Mouse (Mus musculus) midbrain, postnatal 0 days (tissue): ENCODE results near the gene Gclc. TPM values are rescaled to one million over a fixed set of nuclear protein-coding genes. Genes with fewer than 3 reads are reported as not detected.

ENCODE experiments used
- ATAC-seq: fragments of 200-750 bp; cut with Nextera tagmentation; 2 replicates; pipeline ENCODE4 v1.8.0; 2017; ENCODE audit warnings: moderate number of reproducible peaks, mild to moderate bottlenecking, moderate TSS enrichment, moderate library complexity; ENCODE audit not compliant: low FRiP score
- DNase-seq: peaks from one replicate; pipeline ENCODE4 v3.0.0-alpha.2; 2015; ENCODE audit warnings: low spot score
- H3K27ac ChIP-seq: fragments of 300-500 bp; sonication (generic); 2 replicates; pipeline ENCODE4 v1.5.1; 2014; ENCODE audit warnings: low read depth, mild to moderate bottlenecking, low read length, mixed read lengths
- H3K27me3 ChIP-seq: fragments of 300-500 bp; sonication (generic); 2 replicates; pipeline ENCODE4 v1.6.1; 2014; ENCODE audit warnings: low read length, control low read depth, mixed read lengths; ENCODE audit not compliant: insufficient read depth
- H3K36me3 ChIP-seq: fragments of 300-500 bp; sonication (generic); 2 replicates; pipeline ENCODE4 v1.6.1; 2014; ENCODE audit warnings: low read length, control low read depth, mixed read lengths; ENCODE audit not compliant: insufficient read depth
- H3K4me1 ChIP-seq: fragments of 300-500 bp; sonication (generic); 2 replicates; pipeline ENCODE4 v1.6.1; 2014; ENCODE audit warnings: mild to moderate bottlenecking, control low read depth, antibody characterized with exemption, low read length, mixed read lengths; ENCODE audit not compliant: insufficient read depth
- H3K4me2 ChIP-seq: fragments of 300-500 bp; sonication (generic); 2 replicates; pipeline ENCODE4 v1.6.1; 2014; ENCODE audit warnings: low read depth, mild to moderate bottlenecking, low read length, mixed read lengths; ENCODE audit not compliant: poor library complexity, severe bottlenecking
- H3K4me3 ChIP-seq: fragments of 300-500 bp; sonication (generic); 2 replicates; pipeline ENCODE4 v1.5.1; 2014; ENCODE audit warnings: low read depth, mild to moderate bottlenecking, low read length, moderate library complexity
- H3K9ac ChIP-seq: fragments of 300-500 bp; sonication (generic); replicated peaks from 2 replicates; pipeline ENCODE4 v1.6.1; 2014; ENCODE audit warnings: mild to moderate bottlenecking, low read length, moderate library complexity, mixed read lengths; ENCODE audit not compliant: poor library complexity, severe bottlenecking
- H3K9me3 ChIP-seq: fragments of 300-500 bp; sonication (generic); 2 replicates; pipeline ENCODE4 v1.6.1; 2016; ENCODE audit warnings: low read length, control low read depth
- CTCF ChIP-seq: IDR thresholded peaks from 2 replicates; pipeline ENCODE4 v1.5.1; 2016; ENCODE audit warnings: antibody characterized with exemption, mild to moderate bottlenecking
- WGBS: fragments of 180-500 bp; shearing (Covaris S2); extraction: QIAGEN DNeasy Blood & Tissue Kit; methylation state at CpG from one replicate; pipeline ENCODE4 v1.1.7; 2014; 5-methylcytosine and 5-hydroxymethylcytosine counted together
- polyA plus RNA-seq: library from polyadenylated mRNA; unstranded; fragments of >200 nt; fragmentation: Nextera tagmentation; extraction: Ambion mirVana; gene quantifications from 2 replicates; pipeline ENCODE4 v1.2.1, GENCODE M21; 2015
- total RNA-seq: library from RNA; depleted of rRNA; stranded (reverse); fragments of >200 nt; gene quantifications from 2 replicates; pipeline ENCODE4 v1.2.3, GENCODE M21; 2014

Gene Gclc
- total and polyA plus RNA-seq, 2 experiments from 2014 or later, result 15.7 to 29.7 TPM

- WGBS, result 89% methylated on average over 5 of the region's 5 CpGs
- no peak overlapping the region for H3K4me3 ChIP-seq
- no peak overlapping the region for H3K4me2 ChIP-seq
- DNase-seq, result no peak
- H3K27ac ChIP-seq, result no peak overlapping the region
- no peaks in the 10 kb centered on the region for H3K4me1 ChIP-seq
- H3K27me3 ChIP-seq, result no peaks in the 10 kb centered on the region
- TF ChIP-seq CTCF, result no peak
- ATAC-seq, result no peak
- no peaks in the 10 kb centered on the region for H3K9me3 ChIP-seq
- H3K9ac ChIP-seq, result no peak overlapping the region
- no peaks in the 10 kb centered on the region for H3K36me3 ChIP-seq
Measured at GRCm38 (mm10) chr9:77713301-77713700, 41.0 kb upstream of the Gclc start.

- DNase-seq (no peak), ATAC-seq (no peak)
- Histone ChIP-seq H3K36me3 (no peaks in the 10 kb centered on the region), H3K27me3 (no peaks in the 10 kb centered on the region), H3K4me3 (no peak overlapping the region), H3K27ac (no peak overlapping the region), H3K9ac (no peak overlapping the region), H3K4me2 (no peak overlapping the region), H3K4me1 (no peaks in the 10 kb centered on the region), H3K9me3 (no peaks in the 10 kb centered on the region)
- 88% methylated on average over 2 of the region's 2 CpGs for WGBS
- no peak for TF ChIP-seq CTCF
Measured at GRCm38 (mm10) chr9:77715262-77715661, 39.1 kb upstream of the Gclc start.

- Histone ChIP-seq H3K9me3 (no peaks in the 10 kb centered on the region), H3K4me3 (no peak overlapping the region), H3K4me2 (no peak overlapping the region), H3K27me3 (no peaks in the 10 kb centered on the region), H3K4me1 (no peaks in the 10 kb centered on the region), H3K27ac (no peak overlapping the region), H3K36me3 (no peaks in the 10 kb centered on the region), H3K9ac (no peak overlapping the region)
- TF ChIP-seq CTCF, result no peak
- no peak for ATAC-seq
- WGBS, result 96% methylated on average over 1 of the region's 1 CpGs
- DNase-seq, result no peak
Measured at GRCm38 (mm10) chr9:77716009-77716408, 38.3 kb upstream of the Gclc start.

GRCm38 (mm10) chr9:77717831-77718435 is 36.4 kb upstream of the Gclc start:
- H3K27ac ChIP-seq, result no peak overlapping the region
- TF ChIP-seq CTCF, result no peak
- no peak for ATAC-seq

GRCm38 (mm10) chr9:77718816-77719411 is 35.4 kb upstream of the Gclc start:
- DNase-seq, result no peak

More at GRCm38 (mm10) chr9:77717831-77718435, 36.4 kb upstream of the Gclc start:
- DNase-seq, result no peak
- Histone ChIP-seq H3K4me3 (no peak overlapping the region), H3K4me1 (no peaks in the 10 kb centered on the region), H3K9ac (no peak overlapping the region), H3K36me3 (no peaks in the 10 kb centered on the region), H3K4me2 (no peak overlapping the region), H3K27me3 (no peaks in the 10 kb centered on the region), H3K9me3 (no peaks in the 10 kb centered on the region)
- WGBS, result 54% methylated on average over 5 of the region's 5 CpGs

GRCm38 (mm10) chr9:77719675-77720074 is 34.7 kb upstream of the Gclc start:
- 72% methylated on average over 1 of the region's 1 CpGs for WGBS

More at GRCm38 (mm10) chr9:77718816-77719411, 35.4 kb upstream of the Gclc start:
- H3K36me3 ChIP-seq, result no peaks in the 10 kb centered on the region
- no peaks in the 10 kb centered on the region for H3K4me1 ChIP-seq
- WGBS, result 71% methylated on average over 8 of the region's 8 CpGs
- no peak overlapping the region for H3K27ac ChIP-seq
- H3K27me3 ChIP-seq, result no peaks in the 10 kb centered on the region
- no peak for TF ChIP-seq CTCF
- no peak for ATAC-seq
- no peak overlapping the region for H3K9ac ChIP-seq
- H3K9me3 ChIP-seq, result no peaks in the 10 kb centered on the region
- no peak overlapping the region for H3K4me3 ChIP-seq
- no peak overlapping the region for H3K4me2 ChIP-seq

More at GRCm38 (mm10) chr9:77719675-77720074, 34.7 kb upstream of the Gclc start:
- no peak for TF ChIP-seq CTCF
- H3K27ac ChIP-seq, result no peak overlapping the region
- H3K36me3 ChIP-seq, result no peaks in the 10 kb centered on the region
- ATAC-seq (no peak), DNase-seq (no peak)
- H3K9me3 ChIP-seq, result no peaks in the 10 kb centered on the region
- H3K4me2 ChIP-seq, result no peak overlapping the region
- no peak overlapping the region for H3K9ac ChIP-seq
- H3K27me3 ChIP-seq, result no peaks in the 10 kb centered on the region
- no peak overlapping the region for H3K4me3 ChIP-seq
- H3K4me1 ChIP-seq, result no peaks in the 10 kb centered on the region
